Mouse (Mus musculus) thymus, postnatal 25 days (tissue): Measurements from ENCODE around the gene Gm21173.
"Not testable (repeated sequence)": the region's sequence is repeated elsewhere in the genome, so short reads cannot be mapped to it uniquely, and the experiment has no call there.

Experiments
- DNase-seq: peaks from one replicate; pipeline ENCODE4 v3.0.0; 2022

Gm21173 gene

GRCm38 (mm10) chrY:76761300-76761699 lies at the start of gene Gm21173:
Gene Gm21173 (plus strand): TSS chrY:76761600.
- not testable (repeated sequence) for DNase-seq
